In the genomic region with DNA sequence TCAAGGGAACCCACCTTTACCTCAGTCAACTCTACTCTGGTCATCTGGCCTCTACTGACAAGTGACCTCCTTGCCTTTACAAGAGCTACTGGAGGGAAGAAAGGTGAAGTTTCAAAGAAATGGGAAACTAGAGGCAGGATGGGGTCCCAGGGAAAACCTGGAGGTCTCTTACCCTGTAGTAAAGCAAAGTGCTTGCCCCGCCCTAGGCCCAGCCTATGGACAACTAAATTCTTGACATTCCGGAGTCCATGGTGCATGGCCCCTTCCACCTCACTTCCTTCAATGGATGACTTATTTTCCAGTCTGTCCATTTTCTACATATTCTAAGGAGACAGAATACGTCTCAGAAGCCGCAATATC, we compare ENCODE assay signal across 8 mouse cellular contexts. TPM values are rescaled to one million over a fixed set of nuclear protein-coding genes. Genes with fewer than 3 reads are reported as not detected.
DNase-seq lines count a peak whose midpoint lies in the region; ATAC-seq and TF ChIP-seq lines count a peak whose summit lies in the region.

No protein-coding gene starts in this region.

- H3K27me3 ChIP-seq in testis, adult 2 months (ENCODE audit: control insufficient read depth, insufficient read depth, low read length), result no peaks in the 10 kb centered on the region
- H3K27me3 ChIP-seq in forebrain, embryonic 15.5 days, result no peaks in the 10 kb centered on the region
- H3K27me3 ChIP-seq in midbrain, postnatal 0 days (ENCODE audit: insufficient read depth, low read length), result no peaks in the 10 kb centered on the region

- H3K36me3 ChIP-seq in testis, adult 2 months (ENCODE audit: control insufficient read depth, insufficient read depth, low read length), result peaks cover 1% of the 10 kb centered on the region
- no peaks in the 10 kb centered on the region for H3K36me3 ChIP-seq in forebrain, embryonic 15.5 days
- no peaks in the 10 kb centered on the region for H3K36me3 ChIP-seq in midbrain, postnatal 0 days (ENCODE audit: insufficient read depth, low read length)

- WGBS in forebrain, embryonic 15.5 days, result 81% methylated on average over 4 of the region's 4 CpGs
- WGBS in midbrain, postnatal 0 days, result 76% methylated on average over 4 of the region's 4 CpGs

- peaks cover 10% of the 10 kb centered on the region for H3K4me1 ChIP-seq in testis, adult 2 months (ENCODE audit: control insufficient read depth, insufficient read depth, low read length)
- peaks cover 66% of the 10 kb centered on the region for H3K4me1 ChIP-seq in forebrain, embryonic 15.5 days
- H3K4me1 ChIP-seq in midbrain, postnatal 0 days (ENCODE audit: insufficient read depth, low read length), result peaks cover 35% of the 10 kb centered on the region

- H3K4me3 ChIP-seq in testis, adult 2 months (ENCODE audit: control insufficient read depth, low read depth, low read length), result peak overlapping the region; percentile 76
- peak overlapping the region; percentile 73 for H3K4me3 ChIP-seq in forebrain, embryonic 15.5 days
- peak overlapping the region; percentile 71 for H3K4me3 ChIP-seq in midbrain, postnatal 0 days (ENCODE audit: low read depth, low read length)

- peak overlapping the region; percentile 94 for H3K9ac ChIP-seq in forebrain, embryonic 15.5 days (replicated peaks)
- H3K9ac ChIP-seq in midbrain, postnatal 0 days (replicated peaks; ENCODE audit: low read length, poor library complexity, severe bottlenecking), result no peak overlapping the region; the same call in 1 of the 2 replicates

- peak overlapping the region; percentile 75 for H3K4me2 ChIP-seq in forebrain, embryonic 15.5 days (replicated peaks)
- H3K4me2 ChIP-seq in midbrain, postnatal 0 days (ENCODE audit: low read depth, low read length, poor library complexity, severe bottlenecking), result peak overlapping the region; percentile 92

- no peak for TF ChIP-seq CTCF in testis, adult 2 months (IDR thresholded peaks at IDR 0.05; ENCODE audit: control insufficient read depth, insufficient read depth, insufficient replicate concordance, low read depth, low read length)
- no peak for TF ChIP-seq CTCF in midbrain, postnatal 0 days (IDR thresholded peaks at IDR 0.05)

- DNase-seq in testis, postnatal 14 days (ENCODE audit: low spot score), result no peak
- peak; percentile 80 for DNase-seq in kidney, postnatal 14 days
- DNase-seq in midbrain, postnatal 0 days (ENCODE audit: low spot score), result no peak
- no peak for DNase-seq in retina, embryonic 14.5 days (ENCODE audit: low spot score)
- DNase-seq in left cerebral cortex, postnatal 10 days (ENCODE audit: extremely low spot score in 1 of 2, low spot score in 2 of 2), result no peak

- no peak for ATAC-seq in forebrain, embryonic 15.5 days (replicated peaks)
- no peak for ATAC-seq in midbrain, postnatal 0 days (ENCODE audit: low FRiP score)
- ATAC-seq in CD4-positive, CD25-positive, alpha-beta regulatory T cell, adult 4 months, result no peak

- intact Hi-C loops in left cerebral cortex, postnatal 10 days (cut with DNase I), result loop anchor here (5.0 kb wide), 1 partner anchor 41 kb away; no protein-coding TSS in a partner anchor

- TF ChIP-seq POLR2A in testis, adult 2 months (IDR thresholded peaks at IDR 0.05; ENCODE audit: control insufficient read depth, low read depth, low read length), result no peak

- H3K27ac ChIP-seq in testis, adult 2 months (ENCODE audit: control insufficient read depth, insufficient read depth, low read depth, low read length), result peak overlapping the region; percentile 33; the same call in 1 of the 2 replicates
- no peak overlapping the region for H3K27ac ChIP-seq in forebrain, embryonic 15.5 days (replicated peaks)
- H3K27ac ChIP-seq in midbrain, postnatal 0 days (ENCODE audit: low read depth, low read length), result no peak overlapping the region

- H3K9me3 ChIP-seq in forebrain, embryonic 15.5 days, result no peaks in the 10 kb centered on the region
- no peaks in the 10 kb centered on the region for H3K9me3 ChIP-seq in midbrain, postnatal 0 days (ENCODE audit: low read length)

RNA-seq across cellular contexts. Expression of a gene that starts 3.5 kb away (rescaled TPM):
- 74.9 and 80.8 TPM in 2 replicates for polyA plus RNA-seq in testis, adult 2 months (2012; rRNA removed)
- 179 and 183 TPM in 2 replicates for polyA plus RNA-seq in forebrain, embryonic 15.5 days (2015; fragmentation: Nextera tagmentation; extraction: Ambion mirVana)
- total RNA-seq in midbrain, postnatal 0 days (2014; rRNA removed), result 124 and 133 TPM in 2 replicates
- polyA plus RNA-seq in midbrain, postnatal 0 days (2015; fragmentation: Nextera tagmentation; extraction: Ambion mirVana), result 150 and 158 TPM in 2 replicates
- polyA plus RNA-seq in CD4-positive, CD25-positive, alpha-beta regulatory T cell, adult 4 months (2017; shearing (Covaris generic)), result 10 to 100 TPM; 55.5 to 75.0 TPM
- total RNA-seq in left cerebral cortex, postnatal 10 days (2021), result 100 to 1,000 TPM; 118 to 123 TPM

RNA-seq across cellular contexts. Expression of a gene that starts 19.8 kb away (rescaled TPM):
- polyA plus RNA-seq in testis, adult 2 months (2012; rRNA removed), result 8.2 and 9.0 TPM in 2 replicates
- polyA plus RNA-seq in forebrain, embryonic 15.5 days (2015; fragmentation: Nextera tagmentation; extraction: Ambion mirVana), result 50.6 and 51.1 TPM in 2 replicates
- total RNA-seq in midbrain, postnatal 0 days (2014; rRNA removed), result 4.2 and 4.7 TPM in 2 replicates
- polyA plus RNA-seq in midbrain, postnatal 0 days (2015; fragmentation: Nextera tagmentation; extraction: Ambion mirVana), result 4.6 and 4.8 TPM in 2 replicates
- 1 to 10 TPM; 4.0 to 9.7 TPM for polyA plus RNA-seq in CD4-positive, CD25-positive, alpha-beta regulatory T cell, adult 4 months (2017; shearing (Covaris generic))
- 1 to 10 TPM; 4.3 to 5.0 TPM for total RNA-seq in left cerebral cortex, postnatal 10 days (2021)
